Mouse (Mus musculus): ENCODE measurements at regions not wholly inside any gene's neighbourhood (a gene's known extent, or its start where the extent isn't known, plus 50 kb on each side); places are given as distances from the start of the nearest gene placed in this dataset.

DNA sequence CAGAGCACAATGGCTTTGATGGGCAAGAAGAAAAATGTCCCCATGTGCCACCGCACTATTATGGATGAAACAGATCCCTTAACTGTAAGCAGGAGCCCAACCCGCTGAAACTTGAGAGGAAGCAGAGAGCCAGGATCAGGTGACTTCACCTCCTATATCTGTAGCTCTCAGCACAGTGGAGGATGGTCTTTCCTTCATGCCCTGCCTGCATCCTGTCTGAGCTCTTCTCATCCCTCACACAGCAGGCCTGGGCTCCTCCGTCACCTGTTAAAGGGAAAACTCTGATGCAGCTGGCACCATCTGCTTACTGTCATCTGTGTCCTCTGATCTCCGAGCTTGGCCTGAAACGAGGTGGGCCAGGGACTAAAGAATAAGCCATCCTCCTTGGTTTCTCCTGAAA is 224.8 kb upstream of the Elac2 start:
- 0 out of 2 replicates have a peak, but pooled peaks have one; percentile 13 for ATAC-seq (ENCODE audit: extremely low read depth, insufficient number of reproducible peaks, low FRiP score, poor library complexity, severe bottlenecking)

GRCm38 (mm10) chr11:64755563-64755962 is 223.3 kb upstream of the Elac2 start:
- ATAC-seq (ENCODE audit: extremely low read depth, insufficient number of reproducible peaks, low FRiP score, poor library complexity, severe bottlenecking), result no peak

DNA sequence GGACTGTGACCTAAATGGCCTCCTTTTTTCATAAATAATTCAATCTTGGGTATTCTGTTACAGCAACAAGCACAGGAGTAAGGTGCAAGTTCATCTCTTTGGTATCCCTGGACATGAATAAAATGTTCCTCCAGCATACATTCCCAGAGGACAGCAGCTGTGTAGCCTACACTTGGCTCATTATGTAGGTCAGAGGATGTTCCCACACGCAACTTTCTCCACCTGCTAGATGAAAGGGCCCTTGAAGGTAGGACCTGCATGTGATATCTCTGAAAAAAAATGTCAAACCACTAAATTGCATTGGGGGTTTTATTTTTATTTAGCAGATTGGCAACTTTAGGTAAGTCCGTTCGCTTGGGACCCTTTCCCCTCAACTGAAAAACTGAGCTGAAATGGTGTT is 218.2 kb upstream of the Elac2 start:
- no peak for ATAC-seq (ENCODE audit: extremely low read depth, insufficient number of reproducible peaks, low FRiP score, poor library complexity, severe bottlenecking)

DNA sequence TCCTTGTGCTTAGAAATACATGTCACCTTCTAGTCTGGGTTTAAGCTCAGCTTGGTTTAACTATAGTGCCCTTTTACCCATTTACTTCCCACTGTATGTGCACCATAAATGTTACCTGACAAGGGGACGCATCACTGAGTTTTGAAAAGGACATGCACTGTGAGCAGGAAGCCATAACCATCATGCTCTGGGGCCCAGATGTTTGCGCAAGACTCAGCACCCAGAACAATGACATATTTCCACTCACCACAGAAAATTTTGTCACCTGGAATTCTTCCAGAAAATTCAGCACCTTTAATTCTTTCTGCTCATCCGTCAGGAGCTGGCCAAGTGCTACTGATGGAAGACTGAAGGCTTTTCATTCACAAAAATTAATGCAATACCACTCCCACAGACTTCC is 216.1 kb upstream of the Elac2 start:
- ATAC-seq (ENCODE audit: extremely low read depth, insufficient number of reproducible peaks, low FRiP score, poor library complexity, severe bottlenecking), result no peak

- ATAC-seq (ENCODE audit: extremely low read depth, insufficient number of reproducible peaks, low FRiP score, poor library complexity, severe bottlenecking), result no peak
Observed at GRCm38 (mm10) chr11:64764056-64764455, 214.8 kb upstream of the Elac2 start.

DNA sequence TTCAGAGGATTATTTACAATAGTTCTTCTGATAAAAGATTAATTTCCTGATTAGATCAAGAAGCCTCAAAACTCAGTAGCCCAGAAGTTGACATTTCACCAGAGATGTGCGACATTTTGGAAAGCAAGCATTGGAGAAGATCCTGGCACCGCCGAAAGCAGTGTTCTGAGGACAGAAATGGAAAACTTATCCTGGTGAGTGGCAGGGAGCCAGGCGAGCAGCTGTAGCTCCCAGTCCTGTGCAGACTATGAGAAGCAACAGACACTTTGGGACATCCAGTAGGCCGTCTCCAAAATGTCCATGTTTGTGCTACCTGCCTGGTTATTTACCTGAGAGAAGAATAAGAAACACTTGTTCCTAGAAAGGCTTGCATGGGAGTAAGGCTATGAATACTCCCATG is 202.1 kb upstream of the Elac2 start:
- ATAC-seq (ENCODE audit: extremely low read depth, insufficient number of reproducible peaks, low FRiP score, poor library complexity, severe bottlenecking), result no peak

GRCm38 (mm10) chr11:64800246-64801121 is 178.4 kb upstream of the Elac2 start:
- no peak for ATAC-seq (ENCODE audit: extremely low read depth, insufficient number of reproducible peaks, low FRiP score, poor library complexity, severe bottlenecking)

DNA sequence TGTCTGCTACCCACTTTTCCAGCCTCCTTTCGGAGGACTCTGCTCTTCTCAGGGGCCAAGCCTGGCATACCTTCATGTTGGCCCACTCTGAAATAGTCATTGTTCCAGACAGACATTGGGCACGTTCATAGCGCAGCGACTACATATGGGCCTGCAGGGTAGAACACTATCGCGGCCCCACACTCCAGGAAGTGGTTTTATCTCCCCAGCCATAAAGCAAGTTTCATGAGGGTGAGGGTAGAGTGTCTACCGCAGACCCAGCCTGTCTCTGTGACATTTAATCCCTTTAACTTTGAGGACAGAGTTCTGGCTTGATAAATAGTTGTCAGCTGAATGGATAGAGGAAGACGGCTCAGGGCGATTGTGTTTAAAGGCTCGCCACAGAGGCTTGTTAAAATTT is 177.5 kb upstream of the Elac2 start:
- ATAC-seq (ENCODE audit: extremely low read depth, insufficient number of reproducible peaks, low FRiP score, poor library complexity, severe bottlenecking), result no peak

- ATAC-seq (ENCODE audit: extremely low read depth, insufficient number of reproducible peaks, low FRiP score, poor library complexity, severe bottlenecking), result no peak
Observed at GRCm38 (mm10) chr11:64805567-64805966, 173.3 kb upstream of the Elac2 start.

DNA sequence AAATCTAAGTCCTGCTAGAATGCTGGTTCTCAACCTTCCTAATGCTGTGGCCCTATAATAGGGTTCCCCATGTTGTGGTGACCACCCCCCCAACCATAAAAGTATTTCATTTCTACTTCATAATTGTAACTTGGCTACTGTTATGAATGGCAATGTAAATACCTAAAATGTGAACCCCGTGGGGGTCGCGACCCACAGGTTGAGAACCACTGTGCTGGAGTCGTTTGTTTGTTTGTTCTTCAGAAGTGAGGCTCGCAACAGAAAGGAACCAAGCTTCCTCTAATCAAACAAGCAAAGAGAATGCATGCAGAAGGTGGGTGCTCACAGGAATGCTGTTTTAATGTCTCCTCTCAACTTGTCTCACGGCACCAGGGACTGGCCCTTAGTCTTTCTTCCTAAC is 166.4 kb upstream of the Elac2 start:
- no peak for ATAC-seq (ENCODE audit: extremely low read depth, insufficient number of reproducible peaks, low FRiP score, poor library complexity, severe bottlenecking)

DNA sequence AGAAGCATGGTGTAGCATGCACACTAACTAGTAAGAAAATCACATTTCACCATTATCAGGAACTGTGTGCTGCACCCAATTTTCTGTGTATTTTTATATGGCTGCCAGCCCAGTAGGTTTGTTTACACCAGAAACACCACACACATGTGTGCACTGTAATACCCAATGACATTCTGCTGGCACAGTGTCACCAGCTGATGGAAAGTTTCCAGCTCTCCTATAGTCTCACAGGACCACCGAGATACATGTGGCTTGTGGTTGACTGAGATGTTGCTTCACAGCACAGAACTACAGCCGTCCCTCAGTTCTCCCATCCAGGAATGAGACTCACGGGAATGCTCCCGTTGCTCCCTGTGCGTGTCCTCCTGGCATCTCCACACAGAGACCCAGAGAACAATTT is 149.4 kb upstream of the Elac2 start:
- ATAC-seq (ENCODE audit: extremely low read depth, insufficient number of reproducible peaks, low FRiP score, poor library complexity, severe bottlenecking), result no peak

GRCm38 (mm10) chr11:64832453-64832852 is 146.4 kb upstream of the Elac2 start:
- ATAC-seq (ENCODE audit: extremely low read depth, insufficient number of reproducible peaks, low FRiP score, poor library complexity, severe bottlenecking), result no peak

GRCm38 (mm10) chr11:64833786-64834185 is 145.1 kb upstream of the Elac2 start:
- ATAC-seq (ENCODE audit: extremely low read depth, insufficient number of reproducible peaks, low FRiP score, poor library complexity, severe bottlenecking), result no peak

DNA sequence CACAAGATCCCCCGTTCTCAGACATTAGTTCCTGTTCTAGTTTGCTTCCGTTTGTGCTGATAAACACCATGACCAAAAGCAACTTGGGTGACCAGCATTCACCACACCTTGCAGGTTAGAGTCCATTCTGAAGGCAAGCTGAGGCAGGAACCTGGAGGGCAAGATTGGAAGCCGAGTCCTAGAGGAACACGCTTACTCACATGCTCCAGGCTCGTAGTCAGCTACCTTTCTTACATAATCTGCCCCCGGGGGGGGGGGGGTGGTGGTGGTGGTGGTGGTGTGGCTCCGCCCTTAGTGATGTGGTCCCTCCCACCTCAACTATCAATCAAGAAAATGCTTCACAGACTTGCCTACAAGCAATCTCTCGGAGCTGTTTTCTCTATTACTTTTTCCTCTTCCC is 142.1 kb upstream of the Elac2 start:
- ATAC-seq (ENCODE audit: extremely low read depth, insufficient number of reproducible peaks, low FRiP score, poor library complexity, severe bottlenecking), result no peak

- ATAC-seq (ENCODE audit: extremely low read depth, insufficient number of reproducible peaks, low FRiP score, poor library complexity, severe bottlenecking), result no peak
Observed at GRCm38 (mm10) chr11:64841092-64841491, 137.7 kb upstream of the Elac2 start.

DNA sequence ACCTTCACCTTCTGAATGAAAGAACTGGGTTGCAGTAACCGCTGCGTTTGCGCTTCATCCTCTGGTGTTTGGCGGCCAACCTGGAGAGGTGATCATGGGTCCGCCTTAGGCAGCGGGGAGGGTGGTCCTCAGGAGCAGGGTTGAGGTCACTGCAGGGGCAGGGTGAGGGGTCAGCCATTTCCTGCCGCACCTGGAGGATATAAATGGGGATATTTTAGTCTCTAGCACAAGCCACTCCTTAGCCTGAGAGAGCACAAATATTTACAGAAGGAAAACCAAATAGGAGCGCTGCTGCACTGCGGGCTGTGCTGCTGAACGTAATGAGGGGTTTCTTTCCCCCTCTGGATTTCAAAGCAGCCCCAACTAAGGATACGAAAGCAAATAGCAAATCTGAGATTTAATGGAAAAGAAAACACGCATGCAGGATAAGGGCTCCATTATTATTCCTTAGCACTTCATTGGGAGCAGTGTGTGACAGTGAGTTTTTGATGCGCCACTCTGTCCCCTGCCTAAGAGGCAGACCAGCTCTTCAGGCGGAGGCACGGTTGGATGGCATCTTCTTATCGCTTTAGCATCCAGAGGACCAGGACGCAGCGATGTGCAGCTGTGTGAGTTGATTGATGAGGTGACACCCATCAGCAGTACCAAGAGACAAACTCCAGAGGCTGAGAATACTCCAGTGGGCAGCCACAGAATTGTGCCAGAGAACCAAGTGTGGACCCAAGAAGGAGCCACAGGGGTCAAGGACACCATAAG is 135.9 kb upstream of the Elac2 start:
- ATAC-seq (ENCODE audit: extremely low read depth, insufficient number of reproducible peaks, low FRiP score, poor library complexity, severe bottlenecking), result no peak

- no peak for ATAC-seq (ENCODE audit: extremely low read depth, insufficient number of reproducible peaks, low FRiP score, poor library complexity, severe bottlenecking)
Observed at GRCm38 (mm10) chr11:64846577-64847147, 132.2 kb upstream of the Elac2 start.

DNA sequence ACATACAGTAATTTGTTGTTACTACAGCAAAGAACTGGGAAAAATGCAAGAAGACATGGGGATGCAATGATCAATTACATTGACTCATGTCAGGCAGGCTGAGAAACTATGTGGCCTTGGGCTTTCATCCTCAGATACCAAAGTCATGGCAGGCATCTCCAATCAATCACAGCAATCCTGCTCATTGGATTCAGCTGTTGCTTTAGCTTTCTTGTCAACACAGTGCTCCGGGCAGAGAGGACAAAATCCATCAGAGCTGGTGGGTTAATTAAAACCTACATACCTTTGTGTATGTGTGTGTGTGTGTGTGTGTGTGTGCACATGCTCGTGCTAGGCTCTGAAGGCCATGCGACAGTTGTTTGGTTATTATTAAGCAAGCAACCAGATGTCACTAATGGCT is 119.2 kb upstream of the Elac2 start:
- ATAC-seq (ENCODE audit: extremely low read depth, insufficient number of reproducible peaks, low FRiP score, poor library complexity, severe bottlenecking), result no peak

DNA sequence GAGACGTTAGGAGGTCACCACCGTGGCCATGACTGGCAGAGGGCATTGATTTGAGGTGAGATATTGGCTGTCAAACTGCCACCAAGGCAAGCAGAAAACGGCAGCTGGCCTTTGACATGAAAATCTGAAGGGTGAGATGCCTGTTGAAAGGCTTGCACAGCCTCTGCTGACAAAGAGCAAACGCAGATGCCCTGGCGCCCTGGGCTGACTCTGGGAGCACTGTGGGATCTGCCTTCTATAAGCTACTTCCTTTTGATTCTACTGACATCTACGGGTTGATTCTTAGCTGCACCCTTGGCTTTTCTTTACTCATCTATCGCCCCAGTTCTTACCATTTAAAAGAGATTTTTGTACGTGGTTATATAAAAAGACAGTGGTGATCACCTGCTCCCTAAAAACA is 98.2 kb upstream of the Elac2 start:
- ATAC-seq (ENCODE audit: extremely low read depth, insufficient number of reproducible peaks, low FRiP score, poor library complexity, severe bottlenecking), result no peak

GRCm38 (mm10) chr11:64884518-64884917 is 94.3 kb upstream of the Elac2 start:
- ATAC-seq (ENCODE audit: extremely low read depth, insufficient number of reproducible peaks, low FRiP score, poor library complexity, severe bottlenecking), result no peak

All from neutrophil, adult 5-6 weeks (primary cell).